Mouse (Mus musculus): Measurements from ENCODE around the gene Galntl6. TPM values are rescaled to one million over a fixed set of nuclear protein-coding genes. Genes with fewer than 3 reads are reported as not detected.
"Not testable (repeated sequence)": the region's sequence is repeated elsewhere in the genome, so short reads cannot be mapped to it uniquely, and the experiment has no call there.

Gene Galntl6
- polyA plus RNA-seq, 1 experiment from 2014 or later: 0.06 TPM

- DNase-seq (ENCODE audit: low spot score) (no peak), ATAC-seq (no peak)
- Histone ChIP-seq H3K27ac (ENCODE audit: low read length) (no peak overlapping the region), H3K4me2 (replicated peaks; ENCODE audit: low read depth, low read length) (no peak overlapping the region), H3K4me3 (ENCODE audit: low read depth, low read length) (no peak overlapping the region), H3K9me3 (ENCODE audit: low read length) (no peaks in the 10 kb centered on the region), H3K4me1 (ENCODE audit: insufficient read depth, low read depth, low read length) (no peaks in the 10 kb centered on the region), H3K27me3 (replicated peaks; ENCODE audit: insufficient read depth, low read length) (no peaks in the 10 kb centered on the region), H3K36me3 (ENCODE audit: insufficient read depth, low read length) (no peaks in the 10 kb centered on the region), H3K9ac (replicated peaks; ENCODE audit: low read depth) (no peak overlapping the region)
- WGBS: 61% methylated on average over 1 of the region's 1 CpGs
- no peak for TF ChIP-seq EP300 (IDR thresholded peaks at IDR 0.05)
- TF ChIP-seq CTCF (IDR thresholded peaks at IDR 0.05): no peak
Measured at GRCm38 (mm10) chr8:58509051-58509450, 403.4 kb downstream of the Galntl6 start.

GRCm38 (mm10) chr8:58487099-58487498, 425.3 kb downstream of the Galntl6 start:
- no peak for TF ChIP-seq EP300 (IDR thresholded peaks at IDR 0.05)
- no peak for TF ChIP-seq CTCF (IDR thresholded peaks at IDR 0.05)
- Histone ChIP-seq H3K27me3 (replicated peaks; ENCODE audit: insufficient read depth, low read length) (no peaks in the 10 kb centered on the region), H3K4me3 (ENCODE audit: low read depth, low read length) (no peak overlapping the region), H3K4me2 (replicated peaks; ENCODE audit: low read depth, low read length) (no peak overlapping the region), H3K9me3 (ENCODE audit: low read length) (no peaks in the 10 kb centered on the region), H3K27ac (ENCODE audit: low read length) (no peak overlapping the region), H3K4me1 (ENCODE audit: insufficient read depth, low read depth, low read length) (no peaks in the 10 kb centered on the region), H3K9ac (replicated peaks; ENCODE audit: low read depth) (no peak overlapping the region), H3K36me3 (ENCODE audit: insufficient read depth, low read length) (no peaks in the 10 kb centered on the region)
- WGBS: 58% methylated on average over 4 of the region's 4 CpGs
- DNase-seq (ENCODE audit: low spot score): no peak
- ATAC-seq: no peak

- H3K36me3 ChIP-seq (ENCODE audit: insufficient read depth, low read length); H3K9ac ChIP-seq (replicated peaks; ENCODE audit: low read depth); H3K4me1 ChIP-seq (ENCODE audit: insufficient read depth, low read depth, low read length); DNase-seq (ENCODE audit: low spot score); H3K4me2 ChIP-seq (replicated peaks; ENCODE audit: low read depth, low read length); ATAC-seq; H3K27ac ChIP-seq (ENCODE audit: low read length); H3K9me3 ChIP-seq (ENCODE audit: low read length); H3K4me3 ChIP-seq (ENCODE audit: low read depth, low read length); H3K27me3 ChIP-seq (replicated peaks; ENCODE audit: insufficient read depth, low read length): not testable (repeated sequence)
- WGBS: 70% methylated on average over 2 of the region's 2 CpGs
Measured at GRCm38 (mm10) chr8:58463342-58463741, 449.1 kb downstream of the Galntl6 start.

GRCm38 (mm10) chr8:58442696-58443095, 469.7 kb downstream of the Galntl6 start:
- no peaks in the 10 kb centered on the region for H3K27me3 ChIP-seq (replicated peaks; ENCODE audit: insufficient read depth, low read length)
- no peak overlapping the region for H3K4me2 ChIP-seq (replicated peaks; ENCODE audit: low read depth, low read length)
- 61% methylated on average over 2 of the region's 2 CpGs for WGBS
- TF ChIP-seq EP300 (IDR thresholded peaks at IDR 0.05) (no peak), CTCF (IDR thresholded peaks at IDR 0.05) (no peak)
- no peaks in the 10 kb centered on the region for H3K4me1 ChIP-seq (ENCODE audit: insufficient read depth, low read depth, low read length)
- H3K9me3 ChIP-seq (ENCODE audit: low read length): no peaks in the 10 kb centered on the region
- H3K4me3 ChIP-seq (ENCODE audit: low read depth, low read length): no peak overlapping the region
- DNase-seq (ENCODE audit: low spot score) (no peak), ATAC-seq (no peak)
- H3K36me3 ChIP-seq (ENCODE audit: insufficient read depth, low read length): no peaks in the 10 kb centered on the region
- H3K27ac ChIP-seq (ENCODE audit: low read length): no peak overlapping the region
- no peak overlapping the region for H3K9ac ChIP-seq (replicated peaks; ENCODE audit: low read depth)

- no peak for ATAC-seq
- no peak for DNase-seq (ENCODE audit: low spot score)
Measured at GRCm38 (mm10) chr8:58418481-58418880, 494.0 kb downstream of the Galntl6 start.

GRCm38 (mm10) chr8:58417551-58417950, 494.9 kb downstream of the Galntl6 start:
- Histone ChIP-seq H3K4me3 (ENCODE audit: low read depth, low read length) (no peak overlapping the region), H3K27me3 (replicated peaks; ENCODE audit: insufficient read depth, low read length) (no peaks in the 10 kb centered on the region), H3K27ac (ENCODE audit: low read length) (no peak overlapping the region), H3K4me2 (replicated peaks; ENCODE audit: low read depth, low read length) (no peak overlapping the region), H3K9me3 (ENCODE audit: low read length) (no peaks in the 10 kb centered on the region), H3K36me3 (ENCODE audit: insufficient read depth, low read length) (no peaks in the 10 kb centered on the region), H3K4me1 (ENCODE audit: insufficient read depth, low read depth, low read length) (no peaks in the 10 kb centered on the region), H3K9ac (replicated peaks; ENCODE audit: low read depth) (no peak overlapping the region)
- ATAC-seq: no peak
- no peak for DNase-seq (ENCODE audit: low spot score)
- TF ChIP-seq CTCF (IDR thresholded peaks at IDR 0.05): no peak
- TF ChIP-seq EP300 (IDR thresholded peaks at IDR 0.05): no peak
- WGBS: 18% methylated on average over 1 of the region's 1 CpGs

More at GRCm38 (mm10) chr8:58418481-58418880, 494.0 kb downstream of the Galntl6 start:
- Histone ChIP-seq H3K4me3 (ENCODE audit: low read depth, low read length) (no peak overlapping the region), H3K27ac (ENCODE audit: low read length) (no peak overlapping the region), H3K27me3 (replicated peaks; ENCODE audit: insufficient read depth, low read length) (no peaks in the 10 kb centered on the region), H3K4me2 (replicated peaks; ENCODE audit: low read depth, low read length) (no peak overlapping the region), H3K9ac (replicated peaks; ENCODE audit: low read depth) (no peak overlapping the region), H3K4me1 (ENCODE audit: insufficient read depth, low read depth, low read length) (no peaks in the 10 kb centered on the region), H3K36me3 (ENCODE audit: insufficient read depth, low read length) (no peaks in the 10 kb centered on the region), H3K9me3 (ENCODE audit: low read length) (no peaks in the 10 kb centered on the region)
- 41% methylated on average over 5 of the region's 5 CpGs for WGBS
- TF ChIP-seq CTCF (IDR thresholded peaks at IDR 0.05) (no peak), EP300 (IDR thresholded peaks at IDR 0.05) (no peak)

GRCm38 (mm10) chr8:58396500-58396899, 515.9 kb downstream of the Galntl6 start:
- Histone ChIP-seq H3K9ac (replicated peaks; ENCODE audit: low read depth) (no peak overlapping the region), H3K27ac (ENCODE audit: low read length) (no peak overlapping the region), H3K36me3 (ENCODE audit: insufficient read depth, low read length) (no peaks in the 10 kb centered on the region), H3K27me3 (replicated peaks; ENCODE audit: insufficient read depth, low read length) (no peaks in the 10 kb centered on the region), H3K4me3 (ENCODE audit: low read depth, low read length) (no peak overlapping the region), H3K9me3 (ENCODE audit: low read length) (no peaks in the 10 kb centered on the region), H3K4me1 (ENCODE audit: insufficient read depth, low read depth, low read length) (no peaks in the 10 kb centered on the region), H3K4me2 (replicated peaks; ENCODE audit: low read depth, low read length) (no peak overlapping the region)
- no peak for DNase-seq (ENCODE audit: low spot score)
- TF ChIP-seq CTCF (IDR thresholded peaks at IDR 0.05) (no peak), EP300 (IDR thresholded peaks at IDR 0.05) (no peak)
- ATAC-seq: no peak
- 29% methylated on average over 3 of the region's 3 CpGs for WGBS

Data from lung, postnatal 0 days (tissue).